Mouse (Mus musculus) R1 (cell line): ENCODE data around the gene Bicdl2.

Experiments
- DNase-seq: peaks from one replicate; pipeline ENCODE4 v3.0.0-alpha.2; 2018; ENCODE audit warnings: low read depth, low spot score

Gene Bicdl2

DNA sequence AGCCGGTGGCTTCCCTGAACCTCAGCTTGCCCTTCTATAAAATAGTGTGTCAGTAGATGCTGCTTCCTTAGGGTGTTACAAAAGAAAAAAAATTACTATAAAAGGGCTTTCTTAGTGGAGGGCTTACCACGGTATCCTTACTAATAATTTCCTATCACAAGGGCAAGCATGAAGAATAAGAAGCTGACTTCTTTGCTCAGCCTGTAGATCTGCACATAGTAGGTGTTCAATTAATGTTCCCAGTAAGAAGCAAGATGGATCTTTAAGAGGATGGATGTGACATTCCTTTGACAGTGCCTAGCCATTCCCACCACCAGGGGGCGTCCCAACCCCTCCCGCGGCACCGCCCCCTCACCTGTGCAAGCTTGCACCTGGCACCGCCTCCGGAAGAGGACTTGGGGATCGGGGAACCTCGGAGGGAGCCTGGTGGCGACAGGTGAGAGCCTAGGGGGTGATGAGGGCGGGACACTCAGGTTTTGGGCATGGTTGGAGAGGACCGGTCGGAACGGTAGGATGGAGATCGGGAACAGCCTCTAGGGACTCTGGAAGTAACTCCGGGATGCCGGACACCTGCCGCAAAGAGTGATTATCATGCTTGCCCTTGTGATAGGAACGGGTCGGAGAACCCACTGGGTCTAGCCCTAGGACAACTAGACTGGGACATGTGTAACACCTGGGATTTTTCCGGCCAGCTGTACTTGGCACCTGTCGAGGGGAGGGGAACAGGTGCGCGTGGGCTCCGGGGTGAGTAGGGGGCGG lies at the start of gene Bicdl2:
Gene Bicdl2 (plus strand): TSS at position 390 of the 759 bp plus-strand sequence.
- peak; percentile 81 for DNase-seq

DNA sequence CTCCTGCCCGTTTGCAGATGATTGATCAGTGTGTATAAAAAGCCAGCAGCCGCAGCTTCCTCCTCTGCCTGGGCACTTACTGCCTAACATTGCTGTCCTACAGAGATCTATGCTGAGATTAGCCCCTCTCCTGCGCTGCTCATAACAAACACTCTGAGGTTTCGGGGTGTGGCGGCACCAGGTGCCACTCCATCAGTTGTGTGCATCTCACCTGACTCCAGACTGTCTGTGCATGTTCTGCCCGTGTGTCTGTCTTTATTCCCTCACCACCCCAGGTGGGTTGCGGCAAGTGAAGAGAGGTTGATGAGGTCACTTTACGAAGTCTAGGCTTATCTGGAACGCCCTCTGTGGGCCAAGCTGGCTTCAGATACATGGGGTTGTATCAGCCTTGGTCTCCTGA lies 43.2 kb upstream of the Bicdl2 start:
- no peak for DNase-seq

DNA sequence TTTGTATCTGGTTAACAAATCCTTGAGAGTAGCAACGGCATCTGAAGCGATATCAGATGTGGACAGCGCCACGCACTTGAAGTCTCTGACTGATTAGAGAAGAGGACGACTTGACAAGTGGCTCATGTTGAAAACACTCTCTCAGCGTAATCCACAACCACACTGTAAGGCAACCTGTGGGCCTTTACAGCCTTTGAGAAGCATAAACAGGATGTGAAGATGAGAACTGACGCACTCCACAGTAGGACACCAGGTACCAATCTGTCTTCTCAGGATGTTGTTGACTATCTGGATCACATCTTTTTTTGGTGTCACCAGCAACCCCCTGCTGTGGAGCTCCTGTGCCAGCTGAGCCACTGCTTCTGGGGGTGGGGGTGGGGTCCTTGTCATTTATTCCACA lies 40.0 kb upstream of the Bicdl2 start:
- no peak for DNase-seq

DNA sequence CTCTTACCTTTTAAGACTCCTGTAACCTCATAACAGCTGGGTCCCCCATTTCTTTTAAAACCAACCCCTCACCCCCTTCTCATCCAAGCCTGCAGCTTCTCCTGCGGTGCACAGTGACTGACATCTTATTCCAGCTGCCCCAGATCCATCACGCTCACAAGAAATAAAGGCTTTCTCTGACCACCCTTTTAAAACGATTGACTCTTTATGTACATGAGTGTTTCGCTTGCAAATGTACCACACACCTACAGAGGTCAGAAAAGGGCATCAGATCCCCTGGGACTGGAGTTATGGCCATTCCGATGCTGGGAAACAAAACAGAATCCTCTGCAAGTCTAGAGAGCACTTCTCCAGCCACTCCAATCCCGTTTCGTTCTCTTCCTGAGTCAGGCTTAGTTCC lies 32.5 kb upstream of the Bicdl2 start:
- peak; percentile 75 for DNase-seq

DNA sequence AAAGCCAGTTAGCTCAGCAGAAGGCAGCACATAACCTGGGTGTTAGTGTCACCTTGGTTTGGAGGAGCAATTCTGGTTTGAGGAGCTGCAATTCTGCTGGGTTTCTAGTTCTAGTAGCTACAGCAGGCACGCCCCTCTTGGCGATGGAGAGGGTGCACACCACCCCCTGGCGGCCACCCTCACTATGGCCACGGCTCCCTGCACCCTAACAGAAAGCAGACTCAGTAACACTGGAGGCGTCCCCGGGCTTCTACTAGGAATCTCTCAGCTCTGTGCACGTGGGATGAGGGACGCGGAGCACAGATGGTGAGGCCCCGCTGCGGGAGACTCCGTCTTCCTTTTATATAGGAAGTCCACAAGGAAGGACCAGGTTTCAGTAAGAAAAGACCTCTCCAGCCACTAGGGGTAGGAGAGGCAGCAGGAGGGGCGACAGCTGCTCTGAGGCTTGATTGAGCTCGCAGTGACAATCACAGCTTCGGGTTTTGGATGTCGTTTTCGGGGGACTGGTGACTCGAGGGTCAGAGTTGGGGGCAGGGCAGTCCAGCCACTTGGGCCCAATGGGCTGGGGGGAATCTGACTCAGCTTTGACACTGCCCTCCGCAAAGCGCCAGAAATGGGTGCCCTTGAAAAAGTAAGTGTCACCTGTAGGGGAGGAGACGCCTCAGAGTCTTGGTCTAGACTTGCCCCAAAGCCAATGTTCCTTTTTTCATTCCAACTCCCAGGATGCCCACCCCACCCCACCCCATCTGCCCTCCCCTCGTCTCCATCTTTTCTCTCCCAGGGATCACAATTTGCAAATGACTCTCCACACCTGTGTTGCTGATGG lies 29.9 kb upstream of the Bicdl2 start:
- peak; percentile 86 for DNase-seq

DNA sequence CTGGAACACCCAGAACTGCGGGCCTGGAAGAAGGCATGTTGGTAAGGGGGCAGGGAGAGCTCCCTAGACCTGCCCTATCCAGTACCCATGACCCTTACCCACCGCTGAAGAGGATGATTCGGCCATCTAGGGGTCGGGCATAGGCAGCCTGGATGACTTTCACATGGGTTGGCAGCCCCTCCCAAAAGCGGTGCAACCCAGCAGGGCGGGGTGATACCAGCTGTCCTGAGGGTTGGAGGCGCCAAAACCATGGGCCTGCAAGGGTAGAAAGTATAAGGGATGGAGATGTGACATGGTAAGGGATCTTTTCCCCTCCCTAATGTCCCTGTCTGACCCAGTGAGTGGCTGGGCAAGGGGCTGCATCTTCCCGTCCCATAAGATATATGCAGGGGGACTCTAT lies 29.1 kb upstream of the Bicdl2 start:
- DNase-seq, result no peak

DNA sequence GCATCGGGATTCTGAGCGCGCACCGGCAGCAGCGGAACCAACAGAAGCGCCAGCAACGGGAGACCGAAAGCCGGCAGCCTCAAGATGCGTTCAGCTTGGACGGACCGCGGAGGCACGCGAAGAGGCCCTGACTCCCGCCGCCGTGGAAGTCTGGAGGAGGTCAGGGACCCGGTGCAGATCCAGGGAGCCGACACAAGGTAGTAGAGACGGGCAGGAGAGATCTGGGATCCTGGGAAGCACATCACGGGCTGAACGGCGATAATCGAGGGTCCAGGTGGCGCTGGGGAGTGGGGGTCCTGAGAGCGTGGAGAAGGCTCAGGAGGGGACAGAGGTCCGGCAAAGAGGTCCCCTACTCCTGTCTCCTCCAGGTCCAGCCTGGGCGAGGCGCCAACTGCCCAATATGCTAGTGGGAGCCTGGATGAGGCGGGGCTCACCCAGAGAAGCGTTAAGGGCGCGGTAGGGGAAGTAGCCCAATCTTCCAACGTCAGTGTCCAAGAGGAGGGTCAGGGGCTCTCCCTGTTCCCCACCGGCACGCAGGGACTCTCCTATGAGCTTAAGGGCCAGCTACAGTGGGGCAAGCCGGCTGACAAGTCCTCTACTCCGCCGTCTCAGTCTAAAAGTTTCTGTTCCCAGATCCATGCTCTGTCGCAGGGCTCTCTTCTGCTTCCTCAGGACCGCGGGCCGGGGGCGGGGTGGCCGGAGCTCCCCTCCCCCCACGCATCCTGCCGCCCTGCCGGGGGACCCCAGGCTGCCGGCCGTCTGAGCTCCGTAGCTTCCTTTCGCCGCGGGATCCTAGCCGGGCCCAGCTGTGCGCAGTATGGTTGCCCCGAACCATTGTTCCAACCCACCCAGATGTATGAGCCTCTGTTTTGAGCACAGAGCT lies 15.5 kb upstream of the Bicdl2 start, which contains the start of gene Mmp25:
Gene Mmp25 (minus strand): TSS at position 665 of the 883 bp plus-strand sequence.
- DNase-seq, result peak; percentile 41

DNA sequence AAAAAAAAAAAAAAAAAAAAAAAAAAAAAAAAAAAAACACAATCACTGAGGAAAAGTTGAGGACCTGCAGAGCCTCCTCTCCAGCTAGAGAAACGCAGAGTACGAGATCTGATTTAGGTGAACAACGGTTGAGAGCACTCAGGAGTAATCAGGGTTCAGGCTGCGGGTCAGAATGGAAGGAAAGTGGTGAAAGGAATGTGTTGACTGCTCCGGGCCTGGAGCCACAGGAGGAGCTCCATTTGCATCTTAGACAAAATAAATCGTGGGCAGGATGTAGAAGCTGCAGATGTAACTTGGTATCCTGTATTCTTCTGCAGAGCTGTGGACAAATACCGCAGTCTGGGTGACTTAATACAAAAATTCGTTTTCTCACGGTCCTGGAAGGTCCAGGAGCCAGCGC lies 14.4 kb upstream of the Bicdl2 start:
- DNase-seq, result peak; percentile 73

DNA sequence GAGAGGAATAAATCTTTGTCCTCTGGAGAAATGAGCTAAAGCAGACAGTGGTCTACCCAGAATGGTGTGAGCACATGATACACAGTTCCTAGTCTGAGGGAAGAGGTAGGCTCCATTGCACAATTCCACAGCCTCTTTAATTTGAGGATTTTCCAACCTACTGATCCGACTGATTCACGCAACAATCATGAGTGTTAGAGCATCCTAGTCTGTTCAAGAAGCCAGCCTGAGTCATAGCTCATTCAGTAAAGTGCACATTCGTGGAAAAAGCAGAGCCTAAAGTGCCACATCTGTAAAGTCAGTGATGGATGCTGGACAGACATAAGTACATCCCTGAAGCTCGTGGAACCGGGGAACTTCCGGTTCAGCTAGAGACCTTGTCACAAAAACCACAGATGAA lies 8.9 kb upstream of the Bicdl2 start:
- DNase-seq, result no peak

DNA sequence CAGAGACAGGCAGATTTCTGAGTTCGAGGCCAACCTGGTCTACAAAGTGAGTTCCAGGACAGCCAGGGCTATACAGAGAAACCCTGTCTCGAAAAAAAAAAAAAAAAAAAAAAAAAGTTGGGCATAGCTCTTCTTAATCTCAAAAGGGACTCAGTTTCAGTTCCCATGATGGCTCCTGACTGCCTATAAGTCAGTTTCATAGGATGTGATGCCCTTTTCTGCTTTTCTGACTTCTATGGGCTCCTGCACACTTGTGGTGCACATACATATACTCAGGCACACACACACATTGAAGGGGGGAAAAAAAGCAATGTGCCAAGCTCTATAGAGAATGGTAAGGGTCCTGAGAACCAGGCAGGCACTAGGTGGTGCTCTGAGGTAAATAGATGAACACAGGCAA lies 7.0 kb upstream of the Bicdl2 start:
- DNase-seq, result no peak

DNA sequence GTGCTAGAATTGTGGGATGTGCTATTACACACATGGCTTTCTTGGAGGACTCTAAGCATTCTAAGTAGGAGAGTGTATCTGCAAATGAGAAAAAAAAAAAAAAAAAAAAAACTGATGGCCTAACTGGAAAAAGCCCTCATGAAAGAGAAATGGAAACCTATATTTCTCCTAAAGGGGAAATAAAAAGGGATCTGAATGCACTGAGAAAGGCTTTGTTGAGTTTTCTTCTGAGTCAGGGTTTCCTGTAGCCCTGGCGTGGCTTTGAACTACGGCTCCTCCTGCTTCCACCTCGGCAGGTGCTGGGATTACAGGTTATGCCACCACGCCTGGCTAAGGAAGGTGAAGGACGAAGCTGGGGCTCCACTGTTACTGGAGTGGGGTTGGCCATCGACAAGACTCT lies 6.3 kb upstream of the Bicdl2 start:
- no peak for DNase-seq

DNA sequence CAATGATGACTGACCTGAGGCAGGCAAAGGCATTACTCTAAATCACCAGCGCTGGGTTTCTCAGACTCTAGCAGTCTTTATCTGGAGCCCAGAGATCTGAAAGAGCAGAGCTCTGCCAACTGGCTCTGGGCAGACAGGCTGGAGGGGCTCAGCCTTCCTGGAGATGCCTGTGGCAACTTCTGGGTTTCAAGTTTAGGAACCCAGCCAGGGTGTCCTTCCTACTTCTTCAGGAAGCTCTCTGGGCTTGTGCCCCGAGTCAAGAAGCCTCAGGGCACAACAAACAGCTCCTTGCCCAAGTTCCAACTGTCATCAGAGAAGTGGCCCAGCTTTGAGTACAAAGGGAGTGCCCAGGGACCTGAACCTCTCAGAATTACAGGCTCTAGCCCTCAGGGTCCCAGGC lies 5.9 kb upstream of the Bicdl2 start:
- no peak for DNase-seq

DNA sequence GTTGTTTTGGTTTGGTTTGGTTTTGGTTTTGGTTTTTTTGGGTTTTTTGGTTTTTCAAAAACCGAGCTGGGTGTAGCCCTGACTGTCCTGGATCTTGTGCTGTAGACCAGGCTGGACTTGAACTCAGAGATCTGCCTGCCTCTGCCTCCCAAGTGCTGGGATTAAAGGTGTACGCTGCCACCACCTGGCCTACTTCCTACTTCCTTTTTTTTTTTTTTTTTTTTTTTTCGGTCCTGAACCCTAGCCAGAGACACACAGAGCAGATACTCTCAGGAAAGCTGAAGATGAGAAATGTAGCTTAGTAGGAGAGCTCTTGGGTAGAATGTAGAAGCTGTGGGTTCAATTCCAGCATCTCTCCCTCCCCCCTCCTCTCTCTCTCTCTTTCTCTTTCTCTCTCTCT lies 1.9 kb upstream of the Bicdl2 start:
- DNase-seq, result no peak

DNA sequence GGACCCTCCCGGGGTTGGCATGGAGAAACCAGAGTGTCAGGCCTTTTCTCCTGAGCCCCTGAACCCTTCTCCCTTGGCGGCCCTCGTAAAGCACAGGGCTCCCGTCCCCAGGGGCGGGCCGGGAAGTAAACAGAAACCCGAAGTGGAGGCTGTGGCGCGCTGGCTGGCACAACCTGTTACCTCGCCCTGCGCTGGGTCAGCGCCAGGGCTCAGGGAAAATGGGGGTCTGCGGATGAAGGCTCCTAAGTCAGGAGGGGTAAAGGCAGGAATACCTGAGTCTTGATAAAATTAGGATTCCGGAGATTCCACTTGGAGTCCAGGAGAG lies 532 bp downstream of the Bicdl2 start:
- DNase-seq, result no peak

DNA sequence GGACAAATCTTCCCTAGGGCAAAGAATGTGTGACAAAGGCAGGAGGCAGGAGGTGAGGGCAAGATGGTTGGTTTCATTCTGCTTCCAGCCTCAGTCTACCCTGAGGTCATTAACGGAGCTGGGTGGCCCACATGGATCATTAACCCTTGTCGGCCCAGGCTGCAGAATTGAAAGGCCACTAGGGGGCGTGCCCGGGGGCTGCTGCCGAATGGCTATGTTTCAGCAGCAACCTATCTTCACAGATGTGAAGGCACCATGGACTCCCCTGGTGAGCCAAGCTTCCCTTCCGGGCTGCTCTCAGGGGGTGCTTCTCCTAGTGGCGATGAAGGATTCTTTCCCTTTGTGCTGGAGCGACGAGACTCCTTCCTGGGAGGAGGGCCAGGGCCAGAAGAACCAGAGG lies 1.2 kb downstream of the Bicdl2 start:
- peak; percentile 80 for DNase-seq

DNA sequence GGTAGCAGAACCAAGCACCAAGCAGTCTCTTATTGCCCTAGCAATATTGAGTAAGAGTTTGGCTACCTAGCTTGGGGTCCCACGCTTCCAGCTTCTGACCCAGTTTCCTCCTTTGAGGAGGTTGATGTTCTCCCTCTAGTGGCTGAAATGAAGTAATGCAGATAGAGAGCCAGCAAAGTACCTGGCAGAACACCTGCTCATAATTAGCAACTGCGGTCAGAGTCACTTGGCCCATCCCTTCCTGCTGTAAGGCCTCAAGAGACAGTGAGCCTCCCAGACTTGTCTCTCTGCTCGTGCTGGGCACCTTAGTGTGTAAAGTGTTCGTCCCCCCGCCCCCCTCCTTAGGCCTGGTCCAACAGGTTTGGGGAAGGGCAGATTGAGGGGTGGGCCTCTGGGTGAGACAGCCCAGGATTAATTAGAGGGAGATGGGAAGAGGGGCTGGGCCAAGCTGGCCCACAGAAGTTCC lies 4.3 kb downstream of the Bicdl2 start:
- peak; percentile 85 for DNase-seq

DNA sequence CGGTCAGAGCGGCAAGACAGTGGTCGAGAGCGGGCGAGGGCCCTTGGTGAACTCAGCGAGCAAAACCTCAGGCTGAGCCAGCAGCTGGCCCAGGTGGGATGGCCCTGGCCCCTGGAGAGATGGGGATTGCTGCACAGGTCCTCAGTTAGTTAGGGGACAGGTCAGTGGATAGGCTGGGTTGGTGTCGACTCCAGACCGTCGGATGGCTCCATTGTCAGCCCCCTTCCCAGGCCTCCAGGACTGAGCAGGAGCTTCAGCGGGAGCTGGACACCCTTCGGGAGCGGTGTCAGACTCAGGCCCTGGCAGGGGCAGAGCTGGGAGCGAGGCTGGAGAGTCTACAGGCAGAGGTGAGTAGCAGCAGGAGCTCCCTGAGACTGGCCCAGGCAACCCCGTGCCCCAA lies 5.2 kb downstream of the Bicdl2 start:
- DNase-seq, result no peak

DNA sequence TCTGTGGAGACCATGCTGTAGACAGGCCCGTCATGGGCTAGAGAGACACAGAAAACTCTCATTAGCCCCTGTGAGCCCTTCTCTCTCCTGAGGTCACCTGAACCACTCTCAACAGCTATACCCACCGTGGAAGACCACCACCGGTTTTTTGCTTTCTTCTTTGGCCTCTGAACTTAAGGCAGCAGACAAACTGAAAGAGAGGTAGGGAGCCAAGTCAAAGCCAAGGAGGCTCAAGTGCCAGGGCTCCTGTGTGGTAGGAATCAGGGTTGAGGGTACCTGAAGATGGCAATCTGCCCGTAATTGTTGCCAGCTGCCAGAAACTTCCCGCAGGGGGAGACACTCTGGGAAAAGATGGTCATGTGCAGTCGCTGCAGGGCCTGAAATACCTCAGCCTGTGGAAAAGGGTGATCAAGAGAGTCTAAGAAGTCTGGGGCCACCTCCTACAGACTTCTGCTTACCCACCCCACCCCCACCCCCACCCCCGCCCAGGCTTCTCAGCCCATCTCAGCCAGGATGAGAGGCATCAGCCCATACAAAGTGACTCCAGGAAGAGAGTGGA lies 10.3 kb downstream of the Bicdl2 start:
- DNase-seq, result peak; percentile 64

DNA sequence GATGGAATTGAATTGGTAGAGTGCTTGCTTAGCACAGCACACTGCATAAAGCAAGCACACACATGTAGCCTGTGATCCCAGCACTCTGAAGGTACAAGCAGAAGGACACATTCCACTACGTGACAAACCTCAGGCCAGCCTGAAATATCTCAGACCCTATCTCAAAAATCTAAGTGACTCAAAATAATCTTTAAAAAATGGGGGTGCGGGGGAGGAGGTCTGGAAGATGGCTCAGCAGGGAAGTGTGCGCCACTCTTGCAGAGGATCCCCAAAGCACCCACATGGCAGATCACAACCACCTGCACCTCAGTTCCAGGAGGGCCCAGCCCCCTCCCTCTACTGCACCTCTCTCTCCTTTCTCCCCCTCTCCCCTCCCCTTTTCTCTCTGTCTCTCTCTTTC lies 11.2 kb downstream of the Bicdl2 start:
- DNase-seq, result no peak

DNA sequence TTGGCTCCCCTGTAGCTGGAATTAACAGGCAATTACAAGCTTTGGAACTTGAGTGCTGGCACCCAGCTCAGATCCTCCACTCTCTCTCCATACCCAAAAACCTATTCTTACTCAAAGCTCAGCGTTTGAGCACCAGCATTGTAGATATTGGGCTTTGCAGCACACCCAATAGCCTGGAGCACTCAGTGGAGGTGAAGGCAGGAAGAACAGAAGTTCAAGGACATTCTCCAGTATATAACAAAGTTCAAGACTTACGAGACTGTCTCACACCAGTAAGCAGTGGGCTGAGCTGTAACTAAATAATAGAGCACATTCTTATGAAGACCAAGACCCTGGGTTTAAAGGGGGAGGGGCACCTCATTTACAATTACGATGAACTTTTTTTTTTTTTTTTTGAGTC lies 12.5 kb downstream of the Bicdl2 start:
- no peak for DNase-seq

DNA sequence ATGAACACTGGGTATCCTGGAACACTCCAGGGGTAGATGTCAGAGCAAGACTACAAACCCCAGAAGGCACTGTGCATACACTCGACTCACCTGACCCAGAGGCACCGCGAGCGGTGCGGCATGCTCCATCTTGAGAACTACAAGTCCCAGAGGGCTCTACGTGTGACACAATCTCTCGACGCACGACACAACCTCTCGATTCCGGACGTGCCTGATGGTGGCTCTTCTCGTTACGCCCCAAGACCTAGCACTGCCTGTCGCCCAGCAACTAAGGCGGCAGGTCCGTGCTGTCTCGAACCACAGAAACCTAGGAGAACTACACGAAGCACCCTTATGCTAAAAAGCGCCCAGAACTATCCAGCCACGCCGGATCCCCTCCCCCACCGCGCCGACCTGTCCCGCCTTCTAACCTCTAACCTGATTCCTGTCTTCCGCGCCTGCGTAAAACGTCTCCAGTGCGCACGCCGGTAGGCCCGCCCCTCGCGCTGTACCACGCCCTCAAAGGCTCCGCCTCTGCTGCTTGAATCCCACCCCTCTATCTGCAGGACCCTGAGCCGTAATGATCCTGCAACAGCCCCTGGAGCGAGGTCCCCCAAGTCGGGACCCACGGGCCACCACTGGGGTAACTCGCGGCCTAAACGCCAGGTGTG lies 13.2 kb downstream of the Bicdl2 start, which contains the start of the genes Hcfc1r1 and Thoc6:
Gene Hcfc1r1 (plus strand): TSS at position 173 of the 650 bp plus-strand sequence.
Gene Thoc6 (minus strand): TSS at position 459 of the 650 bp plus-strand sequence.
- DNase-seq, result peak; percentile 99
